Mouse (Mus musculus) neural tube, embryonic 14.5 days (tissue): ENCODE measurements at regions not wholly inside any gene's neighbourhood (a gene's known extent, or its start where the extent isn't known, plus 50 kb on each side); places are given as distances from the start of the nearest gene placed in this dataset.

Experiments used
- ATAC-seq: fragments of 200-750 bp; cut with Nextera tagmentation; 2 replicates; pipeline ENCODE4 v1.8.0; 2017; ENCODE audit warnings: low read depth, mild to moderate bottlenecking, moderate TSS enrichment, moderate library complexity
- H3K27ac ChIP-seq: fragments of 300-500 bp; sonication (generic); 2 replicates; pipeline ENCODE4 v1.5.1; 2014; ENCODE audit warnings: low read depth, mild to moderate bottlenecking, control low read depth, low read length, moderate library complexity, mixed read lengths
- H3K27me3 ChIP-seq: fragments of 300-500 bp; sonication (generic); 2 replicates; pipeline ENCODE4 v1.6.1; 2014; ENCODE audit warnings: low read length; ENCODE audit not compliant: control insufficient read depth, insufficient read depth
- H3K36me3 ChIP-seq: fragments of 300-500 bp; sonication (generic); 2 replicates; pipeline ENCODE4 v1.6.1; 2014; ENCODE audit warnings: low read length, mixed read lengths; ENCODE audit not compliant: control insufficient read depth, insufficient read depth
- H3K4me1 ChIP-seq: fragments of 300-500 bp; sonication (generic); 2 replicates; pipeline ENCODE4 v1.6.1; 2014; ENCODE audit warnings: low read length; ENCODE audit not compliant: control insufficient read depth, insufficient read depth
- H3K4me2 ChIP-seq: fragments of 300-500 bp; sonication (generic); 2 replicates; pipeline ENCODE4 v1.6.1; 2014; ENCODE audit warnings: mild to moderate bottlenecking, low read depth, low read length, control low read depth
- H3K4me3 ChIP-seq: fragments of 300-500 bp; sonication (generic); 2 replicates; pipeline ENCODE4 v1.5.1; 2014; ENCODE audit warnings: low read depth, low read length, control low read depth, mixed read lengths
- H3K9ac ChIP-seq: fragments of 300-500 bp; sonication (generic); replicated peaks from 2 replicates; pipeline ENCODE4 v1.6.1; 2014; ENCODE audit warnings: low read depth, mild to moderate bottlenecking, control low read depth, low read length, mixed read lengths
- H3K9me3 ChIP-seq: fragments of 300-500 bp; sonication (generic); 2 replicates; pipeline ENCODE4 v1.6.1; 2016; ENCODE audit warnings: low read length; ENCODE audit not compliant: control insufficient read depth
- WGBS: fragments of 180-500 bp; shearing (Covaris S2); extraction: QIAGEN DNeasy Blood & Tissue Kit; methylation state at CpG from one replicate; pipeline ENCODE4 v1.1.7; 2014; 5-methylcytosine and 5-hydroxymethylcytosine counted together

GRCm38 (mm10) chr2:84187456-84187855, 197.1 kb downstream of the Gm13691 start:
- WGBS, result 96% methylated on average over 4 of the region's 4 CpGs
- no peak for ATAC-seq
- no peaks in the 10 kb centered on the region for H3K4me1 ChIP-seq

GRCm38 (mm10) chr2:84189302-84189701, 198.9 kb downstream of the Gm13691 start:
- WGBS, result 93% methylated on average over 3 of the region's 3 CpGs
- Histone ChIP-seq H3K27ac (no peak overlapping the region), H3K4me3 (no peak overlapping the region), H3K36me3 (no peaks in the 10 kb centered on the region), H3K4me2 (no peak overlapping the region), H3K27me3 (no peaks in the 10 kb centered on the region), H3K9me3 (no peaks in the 10 kb centered on the region), H3K9ac (no peak overlapping the region), H3K4me1 (no peaks in the 10 kb centered on the region)
- no peak for ATAC-seq

More at GRCm38 (mm10) chr2:84187456-84187855, 197.1 kb downstream of the Gm13691 start:
- Histone ChIP-seq H3K4me3 (no peak overlapping the region), H3K4me2 (no peak overlapping the region), H3K36me3 (no peaks in the 10 kb centered on the region), H3K9me3 (no peaks in the 10 kb centered on the region), H3K27me3 (no peaks in the 10 kb centered on the region), H3K9ac (no peak overlapping the region), H3K27ac (no peak overlapping the region)

- no peak for ATAC-seq
- Histone ChIP-seq H3K27ac (no peak overlapping the region), H3K9ac (no peak overlapping the region), H3K4me2 (no peak overlapping the region), H3K4me1 (no peaks in the 10 kb centered on the region), H3K4me3 (no peak overlapping the region), H3K36me3 (no peaks in the 10 kb centered on the region), H3K9me3 (no peaks in the 10 kb centered on the region), H3K27me3 (no peaks in the 10 kb centered on the region)
- WGBS, result 87% methylated on average over 1 of the region's 1 CpGs
Observed at GRCm38 (mm10) chr2:84217116-84217515, 208.1 kb downstream of the Calcrl start.

GRCm38 (mm10) chr2:84222049-84222448, 203.2 kb downstream of the Calcrl start:
- no peaks in the 10 kb centered on the region for H3K27me3 ChIP-seq
- no peaks in the 10 kb centered on the region for H3K4me1 ChIP-seq
- no peak for ATAC-seq
- no peaks in the 10 kb centered on the region for H3K9me3 ChIP-seq
- no peak overlapping the region for H3K4me3 ChIP-seq
- H3K9ac ChIP-seq, result no peak overlapping the region
- H3K27ac ChIP-seq, result no peak overlapping the region
- 95% methylated on average over 1 of the region's 1 CpGs for WGBS
- no peaks in the 10 kb centered on the region for H3K36me3 ChIP-seq
- H3K4me2 ChIP-seq, result no peak overlapping the region

DNA sequence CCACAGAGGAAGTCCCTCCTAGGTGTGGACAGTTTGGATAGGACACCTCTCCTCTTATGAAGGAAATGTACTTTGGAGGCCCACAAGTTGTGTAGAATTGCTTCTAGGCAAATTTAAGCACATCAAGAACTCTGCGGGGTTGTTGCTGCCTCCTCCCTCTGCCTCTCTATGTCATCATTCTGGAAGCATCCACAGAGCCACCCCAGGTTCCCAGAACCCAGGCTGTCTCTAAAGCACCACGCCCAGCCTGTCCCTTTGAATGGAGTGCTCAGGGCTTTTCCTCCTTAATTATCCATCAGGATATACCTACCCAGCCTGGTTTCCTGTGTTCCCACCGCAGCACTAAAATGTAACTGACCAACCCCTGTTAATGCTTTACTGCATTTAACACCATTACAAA, 195.4 kb downstream of the Calcrl start:
- Histone ChIP-seq H3K9ac (no peak overlapping the region), H3K9me3 (no peaks in the 10 kb centered on the region), H3K4me3 (no peak overlapping the region), H3K4me1 (no peaks in the 10 kb centered on the region), H3K27ac (no peak overlapping the region), H3K36me3 (no peaks in the 10 kb centered on the region), H3K27me3 (no peaks in the 10 kb centered on the region), H3K4me2 (no peak overlapping the region)
- no peak for ATAC-seq
- 78% methylated on average over 3 of the region's 3 CpGs for WGBS

DNA sequence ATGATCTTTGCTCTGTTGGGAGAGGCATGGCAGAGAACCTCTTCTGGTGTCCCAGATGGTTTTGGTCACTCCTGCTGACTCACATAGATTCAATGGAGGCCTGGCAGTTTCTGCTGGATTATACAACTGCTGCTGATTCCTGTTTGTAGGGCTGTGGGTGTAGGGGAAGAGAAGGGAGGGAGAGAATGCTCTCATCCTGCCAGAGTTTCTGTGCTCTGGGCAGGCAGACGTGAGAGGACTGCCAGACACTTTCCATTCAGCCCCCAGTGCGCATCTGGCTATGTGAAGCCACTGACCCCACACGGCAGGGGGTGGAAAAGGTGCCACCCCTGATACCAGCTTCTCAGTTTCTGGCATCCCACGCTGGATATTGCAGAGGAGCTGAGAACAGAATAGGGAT, 189.6 kb downstream of the Calcrl start:
- Histone ChIP-seq H3K9me3 (no peaks in the 10 kb centered on the region), H3K27ac (no peak overlapping the region), H3K9ac (no peak overlapping the region), H3K4me2 (no peak overlapping the region), H3K36me3 (no peaks in the 10 kb centered on the region), H3K4me3 (no peak overlapping the region), H3K27me3 (no peaks in the 10 kb centered on the region), H3K4me1 (no peaks in the 10 kb centered on the region)
- no peak for ATAC-seq
- 85% methylated on average over 4 of the region's 4 CpGs for WGBS

GRCm38 (mm10) chr2:84241244-84241643, 184.0 kb downstream of the Calcrl start:
- ATAC-seq, result no peak
- H3K27ac ChIP-seq, result no peak overlapping the region
- H3K4me1 ChIP-seq, result no peaks in the 10 kb centered on the region
- H3K4me3 ChIP-seq, result no peak overlapping the region
- H3K36me3 ChIP-seq, result no peaks in the 10 kb centered on the region
- H3K9me3 ChIP-seq, result no peaks in the 10 kb centered on the region
- no peak overlapping the region for H3K9ac ChIP-seq
- H3K27me3 ChIP-seq, result no peaks in the 10 kb centered on the region
- WGBS, result 33% methylated on average over 4 of the region's 4 CpGs
- no peak overlapping the region for H3K4me2 ChIP-seq

DNA sequence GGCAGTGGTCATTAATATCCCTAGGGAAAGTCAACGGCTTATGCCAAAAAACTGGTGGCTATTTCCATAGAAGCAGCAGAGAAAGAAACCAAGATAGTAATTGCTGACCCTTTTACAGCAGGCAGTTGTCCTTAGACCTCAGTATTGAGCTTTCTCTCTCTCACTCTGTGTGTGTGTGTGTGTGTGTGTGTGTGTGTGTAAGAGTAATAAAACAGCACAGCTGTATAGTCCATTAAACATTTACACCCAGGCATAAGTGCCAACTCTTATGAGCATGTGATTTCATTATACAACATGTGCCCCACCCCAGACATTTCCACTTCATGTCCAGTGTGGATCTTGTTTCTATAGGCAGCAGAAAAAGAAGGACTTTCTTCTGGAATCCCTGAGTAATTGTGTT, 183.2 kb downstream of the Calcrl start:
- Histone ChIP-seq H3K4me3 (no peak overlapping the region), H3K4me1 (no peaks in the 10 kb centered on the region), H3K27ac (no peak overlapping the region), H3K36me3 (no peaks in the 10 kb centered on the region), H3K4me2 (no peak overlapping the region), H3K9me3 (no peaks in the 10 kb centered on the region), H3K27me3 (no peaks in the 10 kb centered on the region), H3K9ac (no peak overlapping the region)
- ATAC-seq, result peak; percentile 71; the same call in 1 of the 2 replicates
- 9% methylated on average over 1 of the region's 1 CpGs for WGBS

- Histone ChIP-seq H3K9ac (no peak overlapping the region), H3K4me3 (no peak overlapping the region), H3K4me1 (no peaks in the 10 kb centered on the region), H3K4me2 (no peak overlapping the region), H3K36me3 (no peaks in the 10 kb centered on the region), H3K9me3 (no peaks in the 10 kb centered on the region), H3K27ac (no peak overlapping the region), H3K27me3 (no peaks in the 10 kb centered on the region)
- 86% methylated on average over 2 of the region's 2 CpGs for WGBS
- no peak for ATAC-seq
Observed at GRCm38 (mm10) chr2:84245900-84246299, 179.3 kb downstream of the Calcrl start.

DNA sequence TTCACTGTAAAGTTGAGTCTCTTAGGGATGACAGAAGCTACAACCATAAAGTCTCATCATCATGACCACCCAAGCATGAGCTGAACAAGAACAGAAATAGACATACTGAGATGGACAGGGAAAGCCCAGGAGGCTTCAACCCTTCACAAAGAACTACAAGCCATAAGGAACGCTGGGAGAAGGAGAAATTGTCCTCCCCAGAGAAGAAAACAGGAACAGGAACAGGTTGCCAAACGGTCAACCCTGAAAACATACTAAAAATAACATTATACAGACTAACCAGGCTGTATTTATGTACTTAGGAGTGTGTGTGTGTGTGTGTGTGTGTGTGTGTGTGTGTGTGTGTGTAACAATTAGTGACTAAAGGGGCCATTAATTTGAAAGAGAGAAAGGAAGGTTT, 178.6 kb downstream of the Calcrl start:
- H3K9ac ChIP-seq, result no peak overlapping the region
- no peak overlapping the region for H3K4me2 ChIP-seq
- no peak for ATAC-seq
- no peaks in the 10 kb centered on the region for H3K4me1 ChIP-seq
- no peaks in the 10 kb centered on the region for H3K27me3 ChIP-seq
- no peak overlapping the region for H3K27ac ChIP-seq
- WGBS, result 72% methylated on average over 2 of the region's 2 CpGs
- H3K4me3 ChIP-seq, result no peak overlapping the region
- H3K36me3 ChIP-seq, result no peaks in the 10 kb centered on the region
- H3K9me3 ChIP-seq, result no peaks in the 10 kb centered on the region
